Mouse (Mus musculus) gastrocnemius, postnatal 25 days (tissue): ENCODE measurements around the gene 4933406M09Rik. TPM values are rescaled to one million over a fixed set of nuclear protein-coding genes. Genes with fewer than 3 reads are reported as not detected.

Source experiments
- DNase-seq: peaks from one replicate; pipeline ENCODE4 v3.0.0; 2022
- total RNA-seq, 2 experiments: library from RNA; stranded (reverse); gene quantifications; 1 replicate in 1 of 2; 2 replicates in 1 of 2; pipeline ENCODE4 v1.2.3; 2021

4933406M09Rik gene
- total RNA-seq, 2 experiments from 2014 or later = not detected

- DNase-seq = no peak
Observed at GRCm38 (mm10) chr1:134381051-134381450, 4.7 kb upstream of the 4933406M09Rik start.

GRCm38 (mm10) chr1:134381795-134382625 lies 3.7 kb upstream of the 4933406M09Rik start:
- no peak for DNase-seq

DNA sequence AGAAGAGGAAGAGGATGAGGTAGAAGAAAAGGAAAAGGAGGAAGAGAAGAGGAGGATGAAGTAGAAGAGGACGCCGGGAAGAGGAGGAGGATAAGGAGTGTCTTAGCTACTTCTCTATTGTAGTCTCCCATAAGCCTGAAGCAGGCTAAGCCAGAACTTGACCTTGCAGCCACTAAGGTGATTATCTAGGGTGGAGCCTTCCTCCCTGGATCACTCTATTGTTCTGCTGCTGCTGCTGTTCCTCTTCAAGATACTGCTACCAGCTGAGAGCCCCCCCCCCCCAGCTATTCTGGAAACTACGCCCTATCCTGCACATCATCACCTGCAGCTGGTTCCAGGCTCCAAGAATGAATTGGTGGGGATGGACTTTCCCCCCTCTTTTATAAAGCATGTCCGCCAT lies 1.2 kb upstream of the 4933406M09Rik start:
- no peak for DNase-seq

DNA sequence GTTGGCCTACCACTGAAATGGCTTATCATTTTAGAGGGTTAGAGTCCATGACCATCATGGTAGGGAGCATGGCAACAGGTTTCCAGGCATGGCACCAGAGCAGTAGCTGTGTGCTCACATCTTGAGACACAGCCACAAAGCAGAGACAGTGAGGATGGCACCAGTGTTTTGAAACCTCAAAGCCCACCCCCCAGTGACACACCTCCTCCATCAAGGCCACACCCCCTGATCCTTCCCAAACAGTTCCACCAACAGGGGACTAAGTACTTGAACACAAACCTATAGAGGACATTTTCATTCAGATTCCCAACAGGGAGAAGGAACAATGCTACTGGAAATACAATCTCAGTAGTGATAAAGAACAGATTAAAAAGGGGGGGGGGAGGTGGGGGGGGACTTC lies 564 bp upstream of the 4933406M09Rik start:
- DNase-seq = no peak

DNA sequence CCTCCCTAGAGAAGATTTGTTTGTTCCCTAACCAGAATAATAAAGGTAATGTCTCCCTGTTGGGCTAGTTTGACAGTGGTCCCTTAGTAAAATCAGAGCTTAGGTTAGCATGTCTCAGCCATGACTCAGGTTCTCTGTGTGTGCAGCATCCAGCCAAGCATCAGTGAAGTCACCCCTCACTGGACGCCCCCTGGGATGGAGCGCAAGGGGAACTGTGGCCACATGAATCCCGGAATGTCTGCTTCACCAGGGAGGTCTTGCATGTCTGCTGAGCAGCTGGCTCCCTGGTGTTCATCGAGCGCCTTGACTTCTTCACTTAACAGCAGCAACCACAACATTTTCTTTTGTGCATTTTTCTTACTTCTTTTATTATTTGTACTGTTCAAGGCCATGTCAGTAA lies 8.1 kb downstream of the 4933406M09Rik start:
- DNase-seq = no peak

DNA sequence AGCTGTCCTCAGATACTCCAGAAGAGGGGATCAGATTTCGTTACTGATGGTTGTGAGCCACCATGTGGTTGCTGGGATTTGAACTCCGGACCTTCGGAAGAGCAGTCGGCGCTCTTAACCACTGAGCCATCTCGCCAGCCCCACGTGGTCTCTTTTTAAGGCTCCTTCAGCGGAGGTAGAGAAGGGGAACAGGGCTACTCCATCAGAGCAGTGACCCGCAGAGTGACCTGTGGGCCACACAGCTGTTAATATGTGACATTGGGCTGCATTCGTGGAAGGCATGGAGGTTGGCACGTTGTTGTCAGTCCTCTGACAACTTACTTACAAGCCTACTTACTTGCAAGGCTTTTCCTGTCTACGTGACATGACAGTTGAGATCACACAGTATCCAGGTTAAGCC lies 12.5 kb downstream of the 4933406M09Rik start:
- DNase-seq = no peak

GRCm38 (mm10) chr1:134399735-134400134 lies 14.0 kb downstream of the 4933406M09Rik start:
- DNase-seq = no peak

GRCm38 (mm10) chr1:134405509-134406413 lies 20.0 kb downstream of the 4933406M09Rik start, which contains the start of gene Cyb5r1:
Cyb5r1 (plus strand) TSS chr1:134405559.
- DNase-seq = peak; percentile 78

GRCm38 (mm10) chr1:134406414-134406771 lies 20.7 kb downstream of the 4933406M09Rik start:
- no peak for DNase-seq

GRCm38 (mm10) chr1:134408080-134408479 lies 22.3 kb downstream of the 4933406M09Rik start:
- DNase-seq = no peak

DNA sequence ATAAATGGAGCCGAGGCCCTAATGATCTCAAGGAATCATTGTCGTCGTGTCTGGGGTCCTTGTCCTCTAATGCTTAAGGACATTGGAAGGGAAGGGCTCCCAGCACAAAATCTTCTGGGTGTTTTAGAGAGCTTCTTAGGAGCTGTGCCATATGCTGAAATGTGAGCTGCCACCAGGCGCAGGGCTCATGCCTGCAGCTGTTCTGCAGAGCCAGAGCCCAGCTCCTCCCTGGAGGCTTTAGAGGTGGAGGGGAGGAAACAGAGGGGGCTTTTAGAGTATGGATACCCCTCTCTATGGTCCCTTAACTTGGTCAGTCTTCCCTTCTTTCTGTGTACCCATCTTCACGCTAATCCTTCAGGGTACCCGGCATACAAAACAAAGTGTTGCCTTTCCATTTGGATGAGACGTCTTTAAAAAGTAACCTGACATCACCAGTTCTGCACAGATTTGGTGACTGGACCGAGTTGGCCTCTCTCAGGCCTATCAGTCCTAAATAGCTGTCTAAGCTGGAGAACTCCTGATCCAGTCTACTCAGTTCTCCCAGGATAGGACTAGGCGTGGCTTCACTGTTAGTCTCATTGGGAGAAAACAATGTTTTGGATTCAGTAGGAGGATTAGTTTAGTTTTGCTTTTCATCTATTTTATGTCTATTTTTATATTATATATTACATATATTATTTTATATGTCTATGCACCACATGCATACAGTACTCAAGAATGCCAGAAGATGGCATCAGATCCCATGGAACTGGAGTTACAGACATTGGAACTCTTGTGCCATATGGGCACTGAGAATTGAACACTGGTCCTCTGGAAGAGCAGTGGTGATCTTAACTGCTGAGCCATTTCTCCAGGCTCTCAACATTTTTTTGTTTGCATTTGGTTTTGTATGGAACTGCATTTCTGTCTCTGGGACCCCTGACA lies 26.2 kb downstream of the 4933406M09Rik start:
- peak; percentile 48 for DNase-seq

- no peak for DNase-seq
Observed at GRCm38 (mm10) chr1:134414038-134414437, 28.3 kb downstream of the 4933406M09Rik start.

- DNase-seq = no peak
Observed at GRCm38 (mm10) chr1:134414501-134415167, 28.9 kb downstream of the 4933406M09Rik start.

DNA sequence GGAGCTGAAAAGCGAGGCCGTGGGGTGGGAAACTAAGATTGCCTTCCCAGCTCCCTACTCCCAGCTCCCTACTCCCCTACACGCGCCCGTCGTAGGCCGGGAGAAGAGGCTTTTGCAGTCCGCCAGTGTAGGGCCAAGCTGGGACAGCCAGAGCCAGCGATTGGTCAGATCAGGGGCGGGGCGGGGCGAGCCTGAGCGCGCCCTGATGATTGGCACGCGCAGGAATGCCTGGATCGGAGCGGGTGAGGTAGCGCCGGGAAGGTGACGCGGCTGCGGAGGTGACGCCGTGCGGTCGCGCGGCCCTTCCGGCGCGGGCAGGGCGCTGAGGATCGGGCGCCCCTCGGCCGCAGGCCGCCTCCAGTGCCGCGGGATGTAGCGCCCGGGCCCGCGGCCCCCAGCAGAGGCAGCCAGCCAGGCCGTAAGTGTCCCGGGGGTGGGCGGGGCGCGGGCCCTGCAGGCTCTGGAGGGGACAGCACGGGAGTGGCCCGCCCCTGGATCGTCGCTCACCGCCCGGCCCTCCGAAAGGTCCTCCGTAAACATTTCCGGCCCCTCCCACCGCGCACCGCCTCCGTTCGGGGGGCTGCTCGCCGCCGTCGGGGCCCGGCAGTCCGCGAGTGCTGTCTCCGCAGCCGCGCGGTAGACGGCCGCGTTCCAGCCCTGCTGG lies 29.6 kb downstream of the 4933406M09Rik start, which contains the start of gene Adipor1:
TSS of gene Adipor1 (plus strand) at position 211 of the 664 bp plus-strand sequence.
- peak; percentile 99 for DNase-seq

- no peak for DNase-seq
Observed at GRCm38 (mm10) chr1:134418414-134418975, 32.8 kb downstream of the 4933406M09Rik start.

DNA sequence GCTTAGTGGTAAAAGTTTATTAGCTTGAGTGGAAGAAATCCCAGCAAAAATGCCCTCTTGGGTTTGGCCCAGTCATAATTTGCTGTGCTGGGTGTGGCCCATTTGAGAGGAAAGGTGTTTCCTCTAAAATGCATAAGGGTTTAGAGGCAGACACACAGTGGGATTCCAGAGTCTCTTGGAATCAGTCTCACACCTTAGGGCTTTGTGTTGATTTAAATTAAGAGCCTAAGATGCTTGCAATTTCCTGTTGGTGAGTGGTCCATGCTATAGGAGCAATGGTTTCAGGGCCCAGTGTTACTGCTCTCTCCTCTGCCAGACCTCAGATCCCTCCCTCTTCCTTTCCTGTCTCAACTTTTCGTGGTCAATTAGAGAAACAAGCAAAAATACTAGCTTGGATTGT lies 33.4 kb downstream of the 4933406M09Rik start:
- DNase-seq = no peak

DNA sequence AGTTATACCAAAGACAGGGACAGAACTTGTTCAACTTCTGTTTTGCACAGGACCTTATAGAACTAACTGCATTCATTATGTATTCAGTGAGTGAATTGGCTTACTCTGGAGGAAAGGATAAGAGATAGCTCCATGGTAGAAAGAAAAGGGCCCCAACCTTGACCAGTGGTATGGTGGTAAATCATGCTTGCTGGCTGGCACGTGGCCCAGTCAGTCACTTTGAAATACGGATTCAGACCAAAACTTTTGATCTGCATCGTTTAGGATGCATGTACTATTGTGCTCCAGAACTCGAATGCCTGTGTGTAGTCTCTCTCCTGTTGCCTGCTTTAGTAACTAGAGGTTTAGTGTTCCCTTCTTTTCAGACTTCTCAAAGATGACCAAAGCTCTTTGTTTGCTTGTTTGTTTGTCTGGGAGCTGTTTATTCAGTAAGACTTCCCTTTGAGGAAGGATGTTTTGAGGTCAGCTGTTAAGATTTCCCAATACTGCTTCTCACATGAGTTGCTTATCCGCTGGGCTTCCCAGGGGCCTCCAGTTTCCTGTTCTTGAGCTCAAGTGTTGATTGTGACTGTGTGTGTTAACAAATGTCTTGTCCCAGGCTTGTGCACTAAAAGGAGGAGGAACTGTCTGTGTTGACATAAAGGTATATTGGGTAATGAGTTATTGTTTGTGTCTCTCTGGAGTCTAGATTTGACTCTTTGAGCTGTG lies 34.2 kb downstream of the 4933406M09Rik start:
- no peak for DNase-seq

GRCm38 (mm10) chr1:134423911-134424310 lies 38.2 kb downstream of the 4933406M09Rik start:
- no peak for DNase-seq

DNA sequence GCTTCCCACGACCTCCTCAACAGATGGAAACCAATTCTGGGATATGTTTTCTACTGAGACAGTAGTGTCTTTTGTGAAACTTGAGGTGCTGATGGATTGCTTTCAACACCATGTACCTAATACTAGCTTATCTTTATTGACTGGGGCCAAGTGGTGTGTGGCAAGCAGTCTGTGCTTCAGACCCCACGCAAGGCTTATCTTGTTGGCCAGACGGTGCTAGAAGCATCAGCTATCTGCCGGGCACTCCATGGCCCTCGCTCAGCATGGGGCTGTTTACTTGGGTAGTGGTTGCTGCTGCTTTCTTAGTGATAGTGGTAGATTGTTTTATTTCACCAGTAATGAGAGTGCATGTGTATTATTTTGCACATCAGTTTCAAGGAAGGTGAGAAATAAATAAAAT lies 40.5 kb downstream of the 4933406M09Rik start:
- DNase-seq = no peak

- DNase-seq = no peak
Observed at GRCm38 (mm10) chr1:134433002-134433401, 47.3 kb downstream of the 4933406M09Rik start.
